ENCODE assay signal across 8 mouse cellular contexts in the genomic region with DNA sequence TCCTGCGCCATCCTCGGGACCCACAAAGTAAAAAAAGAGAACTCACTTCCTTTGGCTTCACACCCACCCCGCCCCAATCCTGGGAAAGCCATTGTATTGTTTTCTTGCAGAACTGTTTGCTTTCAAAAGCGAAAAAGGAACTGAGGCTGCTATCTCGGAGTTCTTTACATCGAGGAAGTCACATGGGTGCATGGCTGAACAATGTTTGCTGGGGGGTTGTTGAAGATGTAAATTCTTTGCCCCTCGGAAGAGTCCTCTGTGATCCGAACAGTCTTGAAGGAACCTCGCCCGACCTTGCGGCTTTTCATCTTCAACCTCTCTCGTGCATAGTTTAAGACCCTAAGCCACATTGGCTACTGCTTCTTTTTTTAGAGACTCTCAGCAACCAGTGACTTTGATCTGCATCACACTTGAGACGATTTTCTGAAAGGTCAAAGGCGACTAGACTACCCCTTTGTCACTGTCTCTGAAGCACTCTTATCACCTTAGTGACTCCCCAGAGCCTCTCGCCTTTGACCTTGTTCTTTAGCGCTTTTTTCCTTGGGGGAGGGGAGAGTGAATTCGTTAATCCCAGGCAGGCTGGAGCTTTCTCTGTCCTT.
DNase-seq lines count a peak whose midpoint lies in the region; ATAC-seq and TF ChIP-seq lines count a peak whose summit lies in the region.

No protein-coding gene starts in this region.

- H3K9ac ChIP-seq in forebrain, embryonic 16.5 days (replicated peaks; ENCODE audit: low read depth, low read length) = peak overlapping the region; percentile 7; the same call in 1 of the 2 replicates
- peak overlapping the region; percentile 43 for H3K9ac ChIP-seq in hindbrain, embryonic 12.5 days
- H3K9ac ChIP-seq in limb, embryonic 14.5 days (ENCODE audit: low read depth, low read length, severe bottlenecking) = peak overlapping the region; percentile 43
- peak overlapping the region; percentile 45 for H3K9ac ChIP-seq in midbrain, embryonic 13.5 days (replicated peaks)
- peak overlapping the region; percentile 66 for H3K9ac ChIP-seq in stomach, embryonic 16.5 days (ENCODE audit: low read length)

- peak; percentile 51 for DNase-seq in CD4-positive helper T cell, adult 2 months (ENCODE audit: low read depth, low spot score)
- DNase-seq in adrenal gland, adult 2 months = peak; percentile 83
- DNase-seq in limb, embryonic 14.5 days (ENCODE audit: low spot score) = peak; percentile 14
- DNase-seq in urinary bladder, adult 18-20 months (ENCODE audit: low spot score in 2 of 2) = no peak

- H3K9me3 ChIP-seq in forebrain, embryonic 16.5 days (ENCODE audit: control insufficient read depth, low read length) = no peaks in the 10 kb centered on the region
- H3K9me3 ChIP-seq in hindbrain, embryonic 12.5 days (replicated peaks) = no peaks in the 10 kb centered on the region
- no peaks in the 10 kb centered on the region for H3K9me3 ChIP-seq in limb, embryonic 14.5 days (ENCODE audit: control insufficient read depth, low read length)
- H3K9me3 ChIP-seq in midbrain, embryonic 13.5 days = no peaks in the 10 kb centered on the region
- no peaks in the 10 kb centered on the region for H3K9me3 ChIP-seq in stomach, embryonic 16.5 days (replicated peaks; ENCODE audit: control insufficient read depth, low read length)

- H3K36me3 ChIP-seq in forebrain, embryonic 16.5 days (ENCODE audit: control insufficient read depth, insufficient read depth) = no peaks in the 10 kb centered on the region
- no peaks in the 10 kb centered on the region for H3K36me3 ChIP-seq in hindbrain, embryonic 12.5 days
- no peaks in the 10 kb centered on the region for H3K36me3 ChIP-seq in limb, embryonic 14.5 days (ENCODE audit: control insufficient read depth, insufficient read depth, low read length)
- H3K36me3 ChIP-seq in midbrain, embryonic 13.5 days = no peaks in the 10 kb centered on the region
- H3K36me3 ChIP-seq in stomach, embryonic 16.5 days (ENCODE audit: control insufficient read depth, insufficient read depth, low read length) = no peaks in the 10 kb centered on the region

- no peaks in the 10 kb centered on the region for H3K27me3 ChIP-seq in forebrain, embryonic 16.5 days (replicated peaks; ENCODE audit: control insufficient read depth, insufficient read depth, low read length)
- H3K27me3 ChIP-seq in hindbrain, embryonic 12.5 days = no peaks in the 10 kb centered on the region
- no peaks in the 10 kb centered on the region for H3K27me3 ChIP-seq in limb, embryonic 14.5 days (ENCODE audit: control insufficient read depth, insufficient read depth, low read length)
- H3K27me3 ChIP-seq in midbrain, embryonic 13.5 days = no peaks in the 10 kb centered on the region
- peaks cover 3% of the 10 kb centered on the region; the same call in 1 of the 2 replicates for H3K27me3 ChIP-seq in stomach, embryonic 16.5 days (ENCODE audit: control insufficient read depth, insufficient read depth, low read length)

- no peak overlapping the region for H3K27ac ChIP-seq in forebrain, embryonic 16.5 days (ENCODE audit: low read length)
- peak overlapping the region; percentile 12; the same call in 1 of the 2 replicates for H3K27ac ChIP-seq in hindbrain, embryonic 12.5 days
- no peak overlapping the region; the same call in 1 of the 2 replicates for H3K27ac ChIP-seq in limb, embryonic 14.5 days (replicated peaks; ENCODE audit: low read depth, low read length)
- no peak overlapping the region for H3K27ac ChIP-seq in midbrain, embryonic 13.5 days
- H3K27ac ChIP-seq in stomach, embryonic 16.5 days (ENCODE audit: low read length) = peak overlapping the region; percentile 76

- peak overlapping the region; percentile 70 for H3K4me2 ChIP-seq in forebrain, embryonic 16.5 days (ENCODE audit: low read length)
- peak overlapping the region; percentile 64 for H3K4me2 ChIP-seq in hindbrain, embryonic 12.5 days (replicated peaks)
- peak overlapping the region; percentile 81 for H3K4me2 ChIP-seq in limb, embryonic 14.5 days (replicated peaks; ENCODE audit: low read depth, low read length, severe bottlenecking)
- peak overlapping the region; percentile 66 for H3K4me2 ChIP-seq in midbrain, embryonic 13.5 days (replicated peaks)
- peak overlapping the region; percentile 89 for H3K4me2 ChIP-seq in stomach, embryonic 16.5 days (ENCODE audit: low read depth, low read length)

- WGBS in forebrain, embryonic 16.5 days = 3% methylated on average over 17 of the region's 17 CpGs
- WGBS in hindbrain, embryonic 12.5 days = 2% methylated on average over 17 of the region's 17 CpGs
- 10% methylated on average over 17 of the region's 17 CpGs for WGBS in limb, embryonic 14.5 days
- 1% methylated on average over 17 of the region's 17 CpGs for WGBS in midbrain, embryonic 13.5 days
- 4% methylated on average over 17 of the region's 17 CpGs for WGBS in stomach, embryonic 16.5 days

- ATAC-seq in forebrain, embryonic 16.5 days = peak; percentile 49
- peak; percentile 53 for ATAC-seq in hindbrain, embryonic 12.5 days (ENCODE audit: low FRiP score)
- ATAC-seq in limb, embryonic 14.5 days (ENCODE audit: low FRiP score, low read depth) = no peak
- peak; percentile 65 for ATAC-seq in midbrain, embryonic 13.5 days
- peak; percentile 22; the same call in 1 of the 2 replicates for ATAC-seq in stomach, embryonic 16.5 days (ENCODE audit: insufficient read depth, low FRiP score)

- H3K4me3 ChIP-seq in forebrain, embryonic 16.5 days (replicated peaks; ENCODE audit: low read length) = peak overlapping the region; percentile 44
- peak overlapping the region; percentile 34 for H3K4me3 ChIP-seq in hindbrain, embryonic 12.5 days
- peak overlapping the region; percentile 34 for H3K4me3 ChIP-seq in limb, embryonic 14.5 days (replicated peaks; ENCODE audit: low read length)
- H3K4me3 ChIP-seq in midbrain, embryonic 13.5 days (replicated peaks) = peak overlapping the region; percentile 39
- peak overlapping the region; percentile 44 for H3K4me3 ChIP-seq in stomach, embryonic 16.5 days (replicated peaks; ENCODE audit: low read length)

- H3K4me1 ChIP-seq in forebrain, embryonic 16.5 days (replicated peaks; ENCODE audit: control insufficient read depth, insufficient read depth, low read length) = peaks cover 8% of the 10 kb centered on the region
- peaks cover 12% of the 10 kb centered on the region for H3K4me1 ChIP-seq in hindbrain, embryonic 12.5 days
- H3K4me1 ChIP-seq in limb, embryonic 14.5 days (ENCODE audit: control insufficient read depth, insufficient read depth, low read length) = peaks cover 11% of the 10 kb centered on the region
- peaks cover 12% of the 10 kb centered on the region for H3K4me1 ChIP-seq in midbrain, embryonic 13.5 days (replicated peaks)
- H3K4me1 ChIP-seq in stomach, embryonic 16.5 days (ENCODE audit: control insufficient read depth, insufficient read depth, low read length) = peaks cover 6% of the 10 kb centered on the region

- TF ChIP-seq POLR2A in limb, embryonic 14.5 days (IDR thresholded peaks at IDR 0.05; ENCODE audit: borderline replicate concordance, extremely low read depth, insufficient read depth, insufficient read length) = no peak

Comparison
In these comparisons a context has a peak if more than half of its experiments do, and no peak if none do; other contexts are left out.
1. DNase-seq: peak in CD4-positive helper T cell, adult 2 months (single experiment), adrenal gland, adult 2 months (single experiment) and limb, embryonic 14.5 days (single experiment); none in urinary bladder, adult 18-20 months (0 of 2).
2. H3K27ac ChIP-seq: peak in hindbrain, embryonic 12.5 days (single experiment) and stomach, embryonic 16.5 days (single experiment); none in forebrain, embryonic 16.5 days (single experiment), limb, embryonic 14.5 days (single experiment) and midbrain, embryonic 13.5 days (single experiment).
3. H3K9ac ChIP-seq: peak in every context shown above with its lines; median percentile 66 in stomach, embryonic 16.5 days; 45 in midbrain, embryonic 13.5 days; 43 in hindbrain, embryonic 12.5 days; 43 in limb, embryonic 14.5 days; 7 in forebrain, embryonic 16.5 days.
4. Peak in every context shown above with its lines, with median percentiles within 50 percentile points of each other: H3K4me2 ChIP-seq and H3K4me3 ChIP-seq.